Mouse (Mus musculus) liver, embryonic 16.5 days (tissue): ENCODE results near the gene Snrk. TPM values are rescaled to one million over a fixed set of nuclear protein-coding genes. Genes with fewer than 3 reads are reported as not detected.

Experiments used
- ATAC-seq: fragments of 200-750 bp; cut with Nextera tagmentation; 2 replicates; pipeline ENCODE4 v1.8.0; 2017; ENCODE audit warnings: low read depth, mild to moderate bottlenecking, moderate number of reproducible peaks, moderate library complexity
- H3K27ac ChIP-seq: fragments of 300-500 bp; sonication (generic); 2 replicates; pipeline ENCODE4 v1.5.1; 2014; ENCODE audit warnings: mild to moderate bottlenecking, low read length
- H3K27me3 ChIP-seq: fragments of 300-500 bp; sonication (generic); 2 replicates; pipeline ENCODE4 v1.6.1; 2014; ENCODE audit warnings: low read depth, low read length, mixed read lengths; ENCODE audit not compliant: control insufficient read depth, insufficient read depth
- H3K36me3 ChIP-seq: fragments of 300-500 bp; sonication (generic); 2 replicates; pipeline ENCODE4 v1.6.1; 2014; ENCODE audit warnings: mild to moderate bottlenecking; ENCODE audit not compliant: control insufficient read depth, insufficient read depth
- H3K4me1 ChIP-seq: fragments of 300-500 bp; sonication (generic); 2 replicates; pipeline ENCODE4 v1.6.1; 2014; ENCODE audit warnings: low read depth, low read length, mixed read lengths; ENCODE audit not compliant: control insufficient read depth
- H3K4me2 ChIP-seq: fragments of 300-500 bp; sonication (generic); 2 replicates; pipeline ENCODE4 v1.6.1; 2014; ENCODE audit warnings: low read depth, low read length, mixed read lengths
- H3K4me3 ChIP-seq: fragments of 300-500 bp; sonication (generic); 2 replicates; pipeline ENCODE4 v1.5.1; 2014; ENCODE audit warnings: low read depth, mild to moderate bottlenecking, low read length
- H3K9ac ChIP-seq: fragments of 300-500 bp; sonication (generic); 2 replicates; pipeline ENCODE4 v1.6.1; 2014; ENCODE audit warnings: low read depth, low read length
- H3K9me3 ChIP-seq: fragments of 300-500 bp; sonication (generic); replicated peaks from 2 replicates; pipeline ENCODE4 v1.6.1; 2016; ENCODE audit warnings: low read length; ENCODE audit not compliant: control insufficient read depth
- whole genome bisulfite sequencing: fragments of 180-500 bp; shearing (Covaris S2); extraction: QIAGEN DNeasy Blood & Tissue Kit; methylation state at CpG from one replicate; pipeline ENCODE4 v1.1.7; 2014; ENCODE audit not compliant: insufficient replicate concordance; 5-methylcytosine and 5-hydroxymethylcytosine counted together
- polyA plus RNA-seq: library from polyadenylated mRNA; unstranded; fragments of >200 nt; fragmentation: Nextera tagmentation; extraction: Ambion mirVana; gene quantifications from 2 replicates; pipeline ENCODE4 v1.2.1, GENCODE M21; 2015

The Snrk gene
- polyA plus RNA-seq, 1 experiment from 2014 or later: 20.1 TPM

- ATAC-seq: no peak
- Histone ChIP-seq H3K9me3 (no peaks in the 10 kb centered on the region), H3K4me1 (no peaks in the 10 kb centered on the region; the same call in 1 of the 2 replicates), H3K27ac (no peak overlapping the region), H3K27me3 (no peaks in the 10 kb centered on the region), H3K36me3 (no peaks in the 10 kb centered on the region), H3K9ac (no peak overlapping the region), H3K4me2 (no peak overlapping the region), H3K4me3 (no peak overlapping the region)
- 50% methylated on average over 4 of the region's 4 CpGs for WGBS
Measured at GRCm38 (mm10) chr9:122208311-122208710, 91.2 kb downstream of the Snrk start.

- Histone ChIP-seq H3K36me3 (no peaks in the 10 kb centered on the region), H3K27me3 (no peaks in the 10 kb centered on the region), H3K4me1 (no peaks in the 10 kb centered on the region), H3K4me3 (no peak overlapping the region), H3K4me2 (no peak overlapping the region), H3K27ac (no peak overlapping the region), H3K9me3 (no peaks in the 10 kb centered on the region), H3K9ac (no peak overlapping the region)
- ATAC-seq: no peak
Measured at GRCm38 (mm10) chr9:122215118-122215517, 98.1 kb downstream of the Snrk start.

- H3K9ac ChIP-seq: no peak overlapping the region
- H3K36me3 ChIP-seq: no peaks in the 10 kb centered on the region
- no peaks in the 10 kb centered on the region for H3K27me3 ChIP-seq
- no peak overlapping the region for H3K4me3 ChIP-seq
- WGBS: 53% methylated on average over 7 of the region's 7 CpGs
- H3K4me1 ChIP-seq: no peaks in the 10 kb centered on the region
- H3K9me3 ChIP-seq: no peaks in the 10 kb centered on the region
- H3K27ac ChIP-seq: no peak overlapping the region
- H3K4me2 ChIP-seq: no peak overlapping the region
- no peak for ATAC-seq
Measured at GRCm38 (mm10) chr9:122216945-122217529, 100.0 kb downstream of the Snrk start.

Other genes with a start within 250 kb of the Snrk start
- 0.43 and 0.72 TPM in 2 replicates for gene Ackr2, start 218.9 kb upstream of the Snrk start, polyA plus RNA-seq
- gene Cyp8b1, start 201.0 kb upstream of the Snrk start, polyA plus RNA-seq: 13.0 and 19.0 TPM in 2 replicates
- gene Fam198a, start 166.3 kb upstream of the Snrk start, polyA plus RNA-seq: 0.40 and 0.76 TPM in 2 replicates
- gene Pomgnt2, start 120.2 kb upstream of the Snrk start, polyA plus RNA-seq: 2.9 and 3.2 TPM in 2 replicates
- gene Ano10, start 177.2 kb downstream of the Snrk start, polyA plus RNA-seq: 12.6 and 16.3 TPM in 2 replicates
- 22.7 and 23.9 TPM in 2 replicates for gene Abhd5, start 234.3 kb downstream of the Snrk start, polyA plus RNA-seq